Mouse (Mus musculus): ENCODE measurements around the gene Gimd1. TPM values are rescaled to one million over a fixed set of nuclear protein-coding genes. Genes with fewer than 3 reads are reported as not detected.

Gene Gimd1
- total RNA-seq (2023) = not detected

DNA sequence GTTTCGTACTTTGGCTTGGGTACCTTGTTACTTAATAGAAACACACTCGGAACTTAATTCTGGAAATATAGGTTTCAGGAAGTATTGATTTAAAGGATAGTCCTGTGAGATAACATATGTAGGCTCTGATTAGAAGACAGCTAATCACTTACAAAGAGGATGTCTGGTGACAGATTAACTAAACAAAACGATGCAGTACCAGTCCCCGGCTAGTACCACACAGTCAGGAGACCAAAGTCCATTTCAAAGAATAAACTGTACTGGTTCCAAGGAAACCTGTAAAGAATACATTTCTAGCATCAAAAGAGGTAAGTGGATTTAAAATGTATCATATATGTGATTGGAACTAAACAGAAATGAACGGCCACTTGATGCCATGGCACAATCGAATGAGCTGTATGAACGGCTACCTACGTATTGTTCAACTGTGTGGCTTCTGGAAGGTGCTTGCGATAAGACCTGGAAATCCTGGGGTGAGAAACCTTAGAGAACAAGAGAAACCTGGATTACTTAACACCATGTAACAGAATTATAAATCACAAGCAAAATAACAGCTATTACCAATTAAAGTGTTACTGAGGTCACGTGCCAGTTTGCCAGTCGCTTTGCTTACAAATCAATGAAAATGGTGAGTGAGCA, at the start of gene Gimd1:
TSS of gene Gimd1 (plus strand) at position 220 of the 639 bp plus-strand sequence.

DNA sequence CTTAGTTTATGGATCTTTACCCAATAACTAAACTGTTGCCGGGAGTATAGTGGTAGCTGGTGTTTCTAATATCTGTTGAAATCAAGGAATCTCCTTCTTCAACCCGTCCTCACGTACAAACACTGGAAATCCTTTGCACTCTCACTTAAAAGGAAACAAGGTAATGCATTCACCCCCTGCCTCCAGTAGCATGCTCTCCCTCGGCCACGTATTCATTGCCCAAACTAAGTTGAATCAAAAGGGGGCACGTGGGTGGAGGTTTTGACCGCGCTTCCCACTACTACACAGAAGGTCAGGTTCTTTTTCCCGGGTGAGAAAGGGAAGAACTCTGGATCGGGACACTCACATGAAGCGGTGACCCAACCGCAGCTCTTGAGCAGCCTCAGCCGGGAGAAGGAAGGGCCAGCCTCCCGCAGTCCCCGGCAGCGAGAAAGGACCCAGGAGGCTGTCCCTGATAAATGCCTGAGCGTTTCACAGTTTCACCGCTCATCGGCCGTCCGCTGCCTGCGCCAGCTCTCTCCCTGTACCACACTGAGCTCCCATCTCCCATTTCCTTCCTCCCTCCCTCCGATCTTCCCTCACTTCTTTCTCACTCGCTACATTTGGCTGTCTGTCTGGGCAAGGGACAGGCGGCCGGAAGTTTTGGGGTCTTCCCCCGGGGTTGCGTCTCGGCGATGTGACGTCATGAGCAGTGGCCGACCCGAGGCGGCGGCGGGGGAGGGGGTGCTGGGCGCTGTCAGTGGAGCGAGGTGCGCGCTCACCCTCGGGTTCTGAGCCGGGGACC, 54.0 kb downstream of the Gimd1 start, which contains the start of gene Tbck:
TSS of gene Tbck (plus strand) at position 698 of the 784 bp plus-strand sequence.

DNA sequence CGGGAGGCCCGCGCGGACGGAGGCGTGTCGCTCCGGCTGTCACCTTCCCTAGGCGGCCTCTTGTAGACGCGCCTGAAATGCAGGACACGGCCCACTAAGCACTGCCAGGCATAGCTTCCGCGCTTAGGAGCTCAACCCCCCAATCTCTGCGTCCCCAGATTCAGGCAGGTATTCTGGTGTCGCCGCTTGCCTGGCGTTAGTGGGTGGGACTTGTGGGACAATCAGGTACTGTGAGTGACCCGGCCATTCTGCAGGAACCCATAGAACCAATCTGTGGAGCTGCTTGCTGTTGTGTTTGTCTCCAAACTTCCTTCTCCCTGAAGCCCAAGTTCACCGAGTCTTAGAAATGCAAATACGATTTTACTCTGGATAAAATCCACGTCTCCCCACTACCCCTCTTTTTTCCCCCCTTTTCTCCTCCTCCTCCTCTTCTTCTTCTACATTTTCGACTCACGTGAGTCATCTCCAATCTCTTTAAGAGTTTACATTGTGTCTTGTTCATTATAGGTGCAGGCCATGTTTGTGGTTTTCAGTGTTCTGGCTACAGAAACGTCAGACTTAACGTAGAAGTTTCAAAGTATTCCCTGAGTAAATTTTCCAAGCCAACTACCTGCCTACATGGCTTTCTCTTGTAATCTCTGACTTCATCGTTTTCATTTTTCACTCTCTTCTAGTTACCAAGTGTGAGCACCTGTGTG, 54.8 kb downstream of the Gimd1 start, which contains the start of gene Aimp1:
TSS of gene Aimp1 (minus strand) at position 140 of the 698 bp plus-strand sequence.

Other genes with a start within 250 kb of the Gimd1 start
- gene Tbck, start 54.3 kb downstream of the Gimd1 start, total RNA-seq (2023) = 10 to 100 TPM; 19.9 to 20.1 TPM
- 10 to 100 TPM; 22.5 to 24.7 TPM for gene Aimp1, start 54.5 kb downstream of the Gimd1 start, total RNA-seq (2023)